Mouse (Mus musculus): ENCODE results near the gene Atp2a1. TPM values are rescaled to one million over a fixed set of nuclear protein-coding genes. Genes with fewer than 3 reads are reported as not detected.

Atp2a1 gene
- polyA plus RNA-seq, 1 experiment from 2014 or later, result 2.7 TPM

GRCm38 (mm10) chr7:126453861-126454260 is 9.0 kb downstream of the Atp2a1 start:
- Histone ChIP-seq H3K9me3 (ENCODE audit: control insufficient read depth, low read length) (no peaks in the 10 kb centered on the region), H3K4me2 (replicated peaks; ENCODE audit: low read depth, low read length) (no peak overlapping the region), H3K4me1 (replicated peaks; ENCODE audit: control insufficient read depth, insufficient read depth, low read length) (no peaks in the 10 kb centered on the region), H3K4me3 (ENCODE audit: low read depth, low read length) (no peak overlapping the region), H3K27ac (ENCODE audit: low read depth, low read length) (no peak overlapping the region), H3K27me3 (ENCODE audit: control insufficient read depth, insufficient read depth, low read length) (no peaks in the 10 kb centered on the region), H3K9ac (ENCODE audit: low read depth, low read length) (no peak overlapping the region), H3K36me3 (ENCODE audit: control insufficient read depth, insufficient read depth, low read length) (no peaks in the 10 kb centered on the region)
- WGBS, result 84% methylated on average over 7 of the region's 7 CpGs
- no peak for DNase-seq (ENCODE audit: low spot score)
- ATAC-seq (ENCODE audit: low FRiP score), result no peak

DNA sequence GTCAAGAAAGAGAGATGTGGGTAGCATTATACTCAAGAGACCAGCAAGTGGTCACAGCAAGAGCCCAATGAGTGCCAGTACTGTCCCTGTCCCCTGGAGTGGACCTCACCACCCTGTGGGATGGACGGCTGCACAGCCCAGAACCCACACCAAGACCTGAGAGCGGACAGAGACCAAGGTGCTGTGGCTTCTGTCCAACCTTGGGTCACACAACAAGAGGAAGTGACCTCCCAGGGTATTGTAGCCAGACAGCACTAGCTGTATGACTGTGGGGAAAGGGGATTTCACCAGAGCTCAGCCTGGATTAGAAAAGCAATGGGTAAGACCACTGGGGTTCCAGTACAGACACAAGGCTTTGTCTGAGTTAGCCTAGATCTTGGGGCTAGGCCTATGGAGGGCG is 10.7 kb downstream of the Atp2a1 start:
- H3K4me2 ChIP-seq (replicated peaks; ENCODE audit: low read depth, low read length), result no peak overlapping the region
- no peak overlapping the region for H3K4me3 ChIP-seq (ENCODE audit: low read depth, low read length)
- no peaks in the 10 kb centered on the region for H3K9me3 ChIP-seq (ENCODE audit: control insufficient read depth, low read length)
- H3K4me1 ChIP-seq (replicated peaks; ENCODE audit: control insufficient read depth, insufficient read depth, low read length), result no peaks in the 10 kb centered on the region
- H3K27ac ChIP-seq (ENCODE audit: low read depth, low read length), result no peak overlapping the region
- no peaks in the 10 kb centered on the region for H3K36me3 ChIP-seq (ENCODE audit: control insufficient read depth, insufficient read depth, low read length)
- WGBS, result 92% methylated on average over 3 of the region's 3 CpGs
- ATAC-seq (ENCODE audit: low FRiP score), result no peak
- DNase-seq (ENCODE audit: low spot score), result no peak
- H3K9ac ChIP-seq (ENCODE audit: low read depth, low read length), result no peak overlapping the region
- no peaks in the 10 kb centered on the region for H3K27me3 ChIP-seq (ENCODE audit: control insufficient read depth, insufficient read depth, low read length)

- Histone ChIP-seq H3K27ac (ENCODE audit: low read depth, low read length) (no peak overlapping the region), H3K4me3 (ENCODE audit: low read depth, low read length) (no peak overlapping the region), H3K27me3 (ENCODE audit: control insufficient read depth, insufficient read depth, low read length) (no peaks in the 10 kb centered on the region), H3K4me1 (replicated peaks; ENCODE audit: control insufficient read depth, insufficient read depth, low read length) (no peaks in the 10 kb centered on the region), H3K36me3 (ENCODE audit: control insufficient read depth, insufficient read depth, low read length) (no peaks in the 10 kb centered on the region), H3K9me3 (ENCODE audit: control insufficient read depth, low read length) (no peaks in the 10 kb centered on the region), H3K4me2 (replicated peaks; ENCODE audit: low read depth, low read length) (no peak overlapping the region), H3K9ac (ENCODE audit: low read depth, low read length) (no peak overlapping the region)
- DNase-seq (ENCODE audit: low spot score) (no peak), ATAC-seq (ENCODE audit: low FRiP score) (no peak)
- 86% methylated on average over 6 of the region's 6 CpGs for WGBS
Measured at GRCm38 (mm10) chr7:126450641-126451040, 12.3 kb downstream of the Atp2a1 start.

DNA sequence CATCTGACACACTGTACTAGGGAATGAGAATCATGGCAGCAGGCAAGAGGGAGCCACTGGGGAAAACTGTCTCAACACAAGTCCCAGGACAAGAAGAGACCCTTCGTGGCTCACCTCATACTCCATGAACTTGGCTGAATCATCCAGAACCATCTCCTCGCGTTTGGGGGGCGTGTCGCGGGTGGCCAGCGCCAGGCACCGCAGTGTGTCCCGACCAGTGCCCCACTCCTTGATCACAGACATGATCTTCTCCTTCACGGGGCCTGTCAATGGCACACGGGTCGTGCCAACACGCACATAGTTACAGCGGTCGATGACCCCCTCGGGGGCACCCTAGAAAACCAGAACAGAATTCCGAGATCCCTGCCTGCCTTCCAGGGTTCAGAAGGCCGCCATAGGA is 12.9 kb downstream of the Atp2a1 start:
- DNase-seq (ENCODE audit: low spot score) (no peak), ATAC-seq (ENCODE audit: low FRiP score) (no peak)
- no peak overlapping the region for H3K27ac ChIP-seq (ENCODE audit: low read depth, low read length)
- no peaks in the 10 kb centered on the region for H3K9me3 ChIP-seq (ENCODE audit: control insufficient read depth, low read length)
- no peak overlapping the region for H3K9ac ChIP-seq (ENCODE audit: low read depth, low read length)
- H3K27me3 ChIP-seq (ENCODE audit: control insufficient read depth, insufficient read depth, low read length), result no peaks in the 10 kb centered on the region
- H3K36me3 ChIP-seq (ENCODE audit: control insufficient read depth, insufficient read depth, low read length), result no peaks in the 10 kb centered on the region
- H3K4me3 ChIP-seq (ENCODE audit: low read depth, low read length), result no peak overlapping the region
- 92% methylated on average over 18 of the region's 18 CpGs for WGBS
- no peak overlapping the region for H3K4me2 ChIP-seq (replicated peaks; ENCODE audit: low read depth, low read length)
- no peaks in the 10 kb centered on the region for H3K4me1 ChIP-seq (replicated peaks; ENCODE audit: control insufficient read depth, insufficient read depth, low read length)

GRCm38 (mm10) chr7:126448481-126448880 is 14.4 kb downstream of the Atp2a1 start:
- H3K27me3 ChIP-seq (ENCODE audit: control insufficient read depth, insufficient read depth, low read length), result no peaks in the 10 kb centered on the region
- DNase-seq (ENCODE audit: low spot score) (no peak), ATAC-seq (ENCODE audit: low FRiP score) (no peak)
- H3K9me3 ChIP-seq (ENCODE audit: control insufficient read depth, low read length), result no peaks in the 10 kb centered on the region
- H3K27ac ChIP-seq (ENCODE audit: low read depth, low read length), result no peak overlapping the region
- no peak overlapping the region for H3K9ac ChIP-seq (ENCODE audit: low read depth, low read length)
- no peak overlapping the region for H3K4me3 ChIP-seq (ENCODE audit: low read depth, low read length)
- no peaks in the 10 kb centered on the region; the same call in 1 of the 2 replicates for H3K36me3 ChIP-seq (ENCODE audit: control insufficient read depth, insufficient read depth, low read length)
- H3K4me1 ChIP-seq (replicated peaks; ENCODE audit: control insufficient read depth, insufficient read depth, low read length), result no peaks in the 10 kb centered on the region
- 93% methylated on average over 19 of the region's 19 CpGs for WGBS
- H3K4me2 ChIP-seq (replicated peaks; ENCODE audit: low read depth, low read length), result no peak overlapping the region

DNA sequence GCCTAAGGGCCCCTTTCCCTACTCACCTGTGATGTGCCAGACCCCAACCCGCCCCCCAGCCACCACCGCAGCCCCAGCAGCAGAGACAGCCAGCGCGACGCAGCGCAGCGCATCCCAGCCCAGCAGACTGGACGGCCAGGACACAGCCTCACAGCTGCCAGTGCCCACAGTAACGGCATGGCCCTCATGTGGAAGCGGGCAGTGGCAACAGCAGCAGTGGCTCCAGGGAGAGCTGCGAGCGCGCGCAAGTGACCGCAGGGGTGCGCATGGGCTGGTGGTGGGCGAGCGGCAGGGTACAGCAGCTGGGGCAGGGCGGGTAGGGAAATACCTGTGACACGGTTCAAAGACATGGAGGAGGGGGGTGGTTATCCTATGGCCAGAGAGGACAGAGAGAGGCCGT is 16.7 kb downstream of the Atp2a1 start:
- WGBS, result 93% methylated on average over 21 of the region's 21 CpGs
- no peak overlapping the region for H3K4me2 ChIP-seq (replicated peaks; ENCODE audit: low read depth, low read length)
- H3K9ac ChIP-seq (ENCODE audit: low read depth, low read length), result no peak overlapping the region
- H3K27ac ChIP-seq (ENCODE audit: low read depth, low read length), result no peak overlapping the region
- DNase-seq (ENCODE audit: low spot score) (no peak), ATAC-seq (ENCODE audit: low FRiP score) (no peak)
- no peaks in the 10 kb centered on the region for H3K9me3 ChIP-seq (ENCODE audit: control insufficient read depth, low read length)
- no peak overlapping the region for H3K4me3 ChIP-seq (ENCODE audit: low read depth, low read length)
- no peaks in the 10 kb centered on the region for H3K27me3 ChIP-seq (ENCODE audit: control insufficient read depth, insufficient read depth, low read length)
- H3K36me3 ChIP-seq (ENCODE audit: control insufficient read depth, insufficient read depth, low read length), result no peaks in the 10 kb centered on the region; the same call in 1 of the 2 replicates
- no peaks in the 10 kb centered on the region for H3K4me1 ChIP-seq (replicated peaks; ENCODE audit: control insufficient read depth, insufficient read depth, low read length)

DNA sequence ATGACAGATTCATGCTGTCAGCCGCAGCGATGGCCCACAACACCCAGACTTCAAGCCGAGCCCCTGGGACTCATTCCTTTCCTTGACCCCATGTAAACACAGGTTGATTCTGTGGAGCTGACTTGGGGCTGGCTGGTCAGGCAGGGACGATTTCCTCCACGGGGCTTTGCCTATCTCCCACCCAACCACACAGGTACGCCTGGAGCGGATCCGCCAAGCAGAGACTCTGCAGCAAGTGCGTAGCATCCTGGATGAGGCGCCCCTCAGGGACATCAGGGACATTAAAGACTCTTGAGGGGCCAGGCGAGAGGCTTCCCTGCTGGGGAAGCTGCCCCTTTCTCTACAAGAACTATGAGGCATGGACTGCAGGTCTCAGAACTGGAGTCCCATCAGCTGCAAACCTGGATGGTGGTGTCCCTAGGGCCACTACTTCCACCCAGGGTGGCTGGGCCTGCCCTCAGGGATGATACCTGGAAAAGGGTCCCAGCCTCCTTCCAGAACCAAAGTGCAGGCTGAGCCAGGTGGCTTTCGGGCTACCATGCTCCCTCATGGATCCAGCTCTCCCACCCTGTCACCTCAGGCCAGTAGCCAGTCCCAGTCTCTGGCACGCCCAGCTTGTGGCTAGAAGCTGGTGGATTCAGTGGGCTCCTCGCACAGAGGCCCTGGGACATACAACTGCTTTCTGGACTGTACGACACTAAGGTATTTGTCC is 17.6 kb downstream of the Atp2a1 start:
- Histone ChIP-seq H3K4me2 (replicated peaks; ENCODE audit: low read depth, low read length) (no peak overlapping the region), H3K9ac (ENCODE audit: low read depth, low read length) (no peak overlapping the region), H3K27ac (ENCODE audit: low read depth, low read length) (no peak overlapping the region), H3K27me3 (ENCODE audit: control insufficient read depth, insufficient read depth, low read length) (no peaks in the 10 kb centered on the region), H3K4me3 (ENCODE audit: low read depth, low read length) (no peak overlapping the region), H3K36me3 (ENCODE audit: control insufficient read depth, insufficient read depth, low read length) (no peaks in the 10 kb centered on the region; the same call in 1 of the 2 replicates), H3K4me1 (replicated peaks; ENCODE audit: control insufficient read depth, insufficient read depth, low read length) (no peaks in the 10 kb centered on the region), H3K9me3 (ENCODE audit: control insufficient read depth, low read length) (no peaks in the 10 kb centered on the region)
- ATAC-seq (ENCODE audit: low FRiP score), result no peak
- no peak for DNase-seq (ENCODE audit: low spot score)
- WGBS, result 93% methylated on average over 15 of the region's 15 CpGs

DNA sequence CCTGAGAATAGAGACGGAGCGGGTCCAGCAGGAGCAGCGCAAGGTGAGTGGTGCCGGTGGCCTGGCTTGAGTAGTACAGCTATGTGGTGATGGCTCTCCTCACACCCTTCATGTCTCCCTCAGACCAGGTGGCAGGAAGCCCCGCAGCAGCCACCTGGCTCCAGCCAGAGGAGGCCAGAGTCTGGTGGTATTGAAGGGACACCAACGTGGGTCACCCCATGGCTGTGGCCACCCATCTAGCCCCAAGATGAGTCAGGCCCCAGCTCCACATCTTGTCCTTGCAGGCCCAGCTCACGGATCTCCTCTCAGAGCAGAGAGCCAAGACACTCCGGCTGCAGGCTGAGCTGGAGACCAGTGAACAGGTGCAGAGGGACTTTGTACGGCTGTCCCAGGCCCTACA is 18.4 kb downstream of the Atp2a1 start:
- Histone ChIP-seq H3K27me3 (ENCODE audit: control insufficient read depth, insufficient read depth, low read length) (no peaks in the 10 kb centered on the region), H3K4me1 (replicated peaks; ENCODE audit: control insufficient read depth, insufficient read depth, low read length) (no peaks in the 10 kb centered on the region), H3K9me3 (ENCODE audit: control insufficient read depth, low read length) (no peaks in the 10 kb centered on the region), H3K4me2 (replicated peaks; ENCODE audit: low read depth, low read length) (no peak overlapping the region), H3K27ac (ENCODE audit: low read depth, low read length) (no peak overlapping the region), H3K36me3 (ENCODE audit: control insufficient read depth, insufficient read depth, low read length) (no peaks in the 10 kb centered on the region; the same call in 1 of the 2 replicates), H3K4me3 (ENCODE audit: low read depth, low read length) (no peak overlapping the region), H3K9ac (ENCODE audit: low read depth, low read length) (no peak overlapping the region)
- no peak for ATAC-seq (ENCODE audit: low FRiP score)
- 90% methylated on average over 9 of the region's 9 CpGs for WGBS
- DNase-seq (ENCODE audit: low spot score), result no peak

DNA sequence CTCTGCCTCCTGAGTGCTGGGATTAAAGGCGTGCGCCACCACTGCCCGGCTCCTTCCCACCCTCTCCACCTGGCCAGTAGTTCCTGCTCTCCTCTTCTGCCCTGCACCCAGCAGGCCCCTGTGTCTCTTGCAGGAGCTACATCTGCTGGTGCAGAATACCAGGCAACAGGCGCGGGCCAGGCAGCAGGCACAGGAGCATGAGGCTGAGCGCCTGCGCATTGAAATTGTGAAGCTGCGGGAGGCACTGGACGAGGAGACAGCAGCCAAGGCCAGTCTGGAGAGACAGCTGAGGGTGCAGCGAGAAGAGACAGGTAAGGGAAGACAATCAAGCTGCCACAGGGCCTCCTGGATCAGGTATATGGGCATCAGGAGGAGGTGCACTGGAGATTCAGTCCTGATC is 18.9 kb downstream of the Atp2a1 start:
- no peaks in the 10 kb centered on the region for H3K4me1 ChIP-seq (replicated peaks; ENCODE audit: control insufficient read depth, insufficient read depth, low read length)
- ATAC-seq (ENCODE audit: low FRiP score), result no peak
- no peaks in the 10 kb centered on the region for H3K27me3 ChIP-seq (ENCODE audit: control insufficient read depth, insufficient read depth, low read length)
- no peak overlapping the region for H3K4me2 ChIP-seq (replicated peaks; ENCODE audit: low read depth, low read length)
- H3K36me3 ChIP-seq (ENCODE audit: control insufficient read depth, insufficient read depth, low read length), result no peaks in the 10 kb centered on the region; the same call in 1 of the 2 replicates
- DNase-seq (ENCODE audit: low spot score), result no peak
- no peak overlapping the region for H3K27ac ChIP-seq (ENCODE audit: low read depth, low read length)
- no peak overlapping the region for H3K9ac ChIP-seq (ENCODE audit: low read depth, low read length)
- no peak overlapping the region for H3K4me3 ChIP-seq (ENCODE audit: low read depth, low read length)
- no peaks in the 10 kb centered on the region for H3K9me3 ChIP-seq (ENCODE audit: control insufficient read depth, low read length)
- 92% methylated on average over 10 of the region's 10 CpGs for WGBS

Data from hindbrain, embryonic 11.5 days (tissue).